Mouse (Mus musculus) lung, adult 2 months (tissue): ENCODE measurements at regions not wholly inside any gene's neighbourhood (a gene's known extent, or its start where the extent isn't known, plus 50 kb on each side); places are given as distances from the start of the nearest gene placed in this dataset.

Experiments used
- CTCF ChIP-seq: fragments of 200-500 bp; IDR thresholded peaks from 2 replicates; pipeline ENCODE4 v1.5.1; 2011; ENCODE audit warnings: mild to moderate bottlenecking, low read length, control low read depth; ENCODE audit not compliant: insufficient read depth
- POLR2A ChIP-seq: fragments of 200-500 bp; IDR thresholded peaks from 2 replicates; pipeline ENCODE4 v1.6.1; 2011; ENCODE audit warnings: low read depth, mild to moderate bottlenecking, control low read depth, low read length, borderline replicate concordance; ENCODE audit errors: extremely low read depth

DNA sequence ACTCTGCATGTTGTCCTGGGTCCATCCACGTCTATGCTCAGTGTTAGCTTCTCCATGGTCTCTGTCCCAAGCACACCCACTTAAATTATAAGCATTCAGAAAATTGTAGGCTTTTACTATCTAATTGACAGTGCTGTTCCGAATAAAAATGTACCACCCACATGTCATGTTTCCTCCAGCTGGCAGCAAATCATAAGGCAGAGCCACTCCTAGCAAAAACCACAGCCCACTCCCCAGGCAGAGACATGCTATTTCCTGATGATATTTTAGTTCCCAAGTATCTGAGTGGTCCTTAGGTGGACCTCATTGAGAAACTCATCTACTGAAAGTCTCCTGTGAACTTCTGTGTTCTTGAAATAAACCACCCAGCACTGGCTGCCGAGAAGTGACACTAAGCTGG lies 117.1 kb downstream of the Spata18 start:
- TF ChIP-seq CTCF (no peak), POLR2A (no peak)
